Mouse (Mus musculus) 3T3-L1 (cell line): Measurements from ENCODE around the gene Lrrc23.

Source experiments
- DNase-seq: peaks from one replicate; pipeline ENCODE4 v3.0.0-alpha.2; 2015; ENCODE audit warnings: low read depth, low spot score

The Lrrc23 gene

DNA sequence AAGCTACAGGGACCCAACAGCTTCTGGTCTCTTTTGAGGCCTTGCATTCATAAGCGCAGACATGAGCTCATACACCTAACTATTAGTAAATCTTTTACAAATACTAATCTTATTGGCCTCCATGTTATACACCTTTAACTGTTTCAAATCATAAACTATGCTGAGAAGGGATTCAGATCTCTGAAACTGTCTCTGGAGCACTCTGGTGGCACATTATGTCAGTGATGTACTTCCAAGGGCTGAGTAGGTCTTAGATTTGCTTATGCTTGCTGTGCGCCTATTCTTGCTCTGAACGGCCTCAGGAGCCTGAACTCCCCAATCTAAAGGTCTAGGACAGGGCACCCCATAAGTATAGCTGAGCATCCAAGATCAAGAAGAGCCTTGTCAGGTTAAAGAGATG is 37.7 kb downstream of the Lrrc23 start:
- peak; percentile 38 for DNase-seq

DNA sequence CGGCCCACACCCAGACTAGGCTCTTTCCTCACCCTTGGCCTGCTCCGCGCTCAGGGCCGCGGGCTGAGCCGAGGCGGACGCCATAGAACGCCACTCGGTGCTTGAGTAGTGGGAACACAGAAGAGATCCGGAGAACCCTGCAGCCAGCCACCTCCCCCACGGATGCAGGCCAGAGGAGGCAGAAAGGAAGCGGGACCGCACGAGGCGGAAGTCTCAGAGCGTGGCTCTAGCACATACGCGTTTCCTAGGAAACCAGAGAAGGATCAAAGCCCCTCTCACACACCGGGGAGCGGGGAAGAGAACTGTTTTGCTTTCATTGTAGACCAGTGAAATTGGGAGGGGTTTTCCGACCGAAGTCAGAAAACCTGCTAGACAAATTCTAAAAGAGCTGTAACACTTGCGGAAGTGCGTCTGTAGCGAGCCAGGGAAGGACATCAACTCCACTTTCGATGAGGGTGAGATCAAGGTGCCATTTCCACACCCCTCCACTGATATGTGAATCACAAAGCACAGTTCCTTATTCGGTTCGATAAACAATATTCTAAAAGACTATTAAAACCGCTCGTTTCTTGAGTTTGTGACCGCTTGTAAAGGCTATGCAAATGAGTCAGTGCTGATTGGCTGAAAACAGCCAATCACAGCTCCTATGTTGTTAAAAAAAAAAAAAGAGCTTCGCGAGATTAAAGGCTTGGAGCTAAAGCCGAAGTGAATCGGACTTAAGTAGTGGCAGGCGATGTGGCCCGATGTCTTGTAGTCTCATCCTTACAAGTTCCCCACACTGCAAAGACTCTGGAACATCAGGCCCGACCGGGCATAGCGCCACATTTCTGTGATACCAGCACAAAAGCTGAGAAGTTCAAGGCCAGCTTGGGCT is 38.4 kb downstream of the Lrrc23 start, which contains the start of gene Grcc10:
Grcc10 (minus strand) TSS at position 487 of the 874 bp plus-strand sequence.
- peak; percentile 99 for DNase-seq

DNA sequence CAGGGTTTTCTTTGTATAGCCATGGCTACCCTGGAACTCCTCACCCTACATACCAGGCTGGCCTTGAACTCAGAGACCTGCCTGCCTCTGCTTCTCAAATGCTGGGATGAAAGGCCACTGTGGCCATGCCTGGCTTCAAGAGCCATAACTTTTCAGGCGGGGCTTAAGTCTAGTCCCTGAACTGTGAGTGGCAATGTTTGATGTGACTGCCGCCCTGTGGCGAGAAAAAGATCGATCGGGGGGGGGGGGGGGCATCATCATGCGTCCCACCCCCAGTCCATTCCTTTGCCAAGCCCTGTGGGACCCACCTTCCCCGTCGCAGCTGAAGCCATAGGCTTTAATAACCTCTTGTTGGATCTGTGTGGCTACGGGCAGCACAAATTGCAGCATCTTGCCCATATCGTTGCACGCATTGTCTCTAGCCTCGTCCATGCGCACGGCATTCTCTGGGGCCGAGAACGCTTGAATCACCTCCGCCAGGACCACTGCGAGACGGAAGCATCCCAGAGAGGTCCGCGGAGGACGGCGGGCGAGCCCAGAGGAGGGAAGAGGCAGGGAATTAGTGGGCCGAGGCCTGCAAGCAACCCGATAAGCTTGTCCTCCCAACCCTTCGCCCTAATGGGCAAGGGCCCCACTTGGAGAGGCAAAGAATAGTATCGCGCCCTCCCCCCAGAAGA is 39.2 kb downstream of the Lrrc23 start:
- DNase-seq, result peak; percentile 87

DNA sequence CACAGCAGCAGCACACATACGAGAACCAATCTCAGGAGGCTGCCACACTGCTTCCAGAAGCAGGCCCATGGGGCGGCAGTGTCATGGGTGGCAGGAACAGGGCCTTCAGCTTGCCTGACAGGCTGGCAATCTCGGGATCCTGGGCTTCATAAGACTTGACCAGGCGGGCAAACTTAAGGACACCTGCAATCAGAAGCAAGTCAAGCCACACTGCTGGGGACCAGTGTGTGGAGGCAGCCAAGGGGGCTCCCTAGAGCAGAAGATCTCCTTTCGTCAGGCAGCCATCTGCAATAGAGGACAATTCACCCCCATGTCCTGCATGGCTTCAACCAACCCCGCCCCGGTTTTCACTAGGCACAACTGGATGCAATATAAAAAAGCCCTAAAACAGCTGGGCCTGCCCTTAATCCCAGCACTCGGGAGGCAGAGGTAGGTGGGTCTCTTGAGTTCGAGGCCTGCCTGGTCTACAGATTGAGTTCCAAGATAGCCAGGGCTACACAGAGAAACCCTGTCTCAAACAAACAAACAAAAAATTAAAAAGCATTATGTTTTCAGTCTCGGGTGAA is 40.2 kb downstream of the Lrrc23 start:
- DNase-seq, result no peak

DNA sequence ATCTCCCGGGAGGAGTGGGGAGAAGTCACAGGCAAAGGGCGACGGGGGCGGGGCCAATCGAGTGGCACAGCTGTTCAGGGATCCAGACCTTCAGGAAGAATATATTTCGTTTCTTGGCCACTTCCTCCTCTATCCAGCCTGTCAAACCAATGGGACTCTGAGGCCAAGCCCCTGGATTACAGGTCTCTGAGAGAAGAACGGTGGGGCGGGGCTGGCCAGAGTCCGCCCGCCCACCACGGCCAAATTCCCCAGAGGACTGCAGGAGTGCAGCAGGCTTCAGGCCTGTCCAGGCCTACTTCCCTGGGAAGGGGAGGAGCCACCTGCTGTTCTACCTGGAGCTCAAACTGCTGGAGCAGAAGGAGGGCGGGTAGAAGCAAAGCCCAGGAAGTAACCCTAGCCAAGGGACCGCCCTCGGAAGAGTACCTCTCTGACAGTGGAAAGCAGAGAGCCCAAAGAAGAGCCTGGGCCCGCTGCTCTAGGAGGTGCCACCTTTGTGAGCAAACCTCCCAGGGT is 41.0 kb downstream of the Lrrc23 start, which contains the start of gene Ptpn6:
Ptpn6 (minus strand) TSS at position 204 of the 513 bp plus-strand sequence.
- peak; percentile 38 for DNase-seq

DNA sequence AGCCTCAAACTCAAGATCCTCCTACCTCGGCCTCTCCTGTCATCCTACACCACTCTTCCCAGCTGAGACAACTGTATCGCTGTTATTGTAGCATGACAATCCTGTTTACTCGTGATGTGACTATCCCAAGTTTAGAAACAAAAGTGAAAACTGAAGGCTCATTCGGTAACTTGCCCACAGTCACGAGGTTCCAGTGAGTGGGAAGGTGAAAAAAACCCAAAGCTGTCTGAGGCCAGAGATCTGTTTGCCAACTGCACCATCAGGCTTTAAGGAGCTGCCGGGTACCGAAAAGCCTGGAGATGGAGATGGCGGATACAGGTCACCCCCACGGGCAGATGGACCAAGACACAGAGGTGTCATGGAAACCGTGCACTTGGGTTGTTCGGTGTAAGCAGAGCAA is 42.5 kb downstream of the Lrrc23 start:
- DNase-seq, result no peak

DNA sequence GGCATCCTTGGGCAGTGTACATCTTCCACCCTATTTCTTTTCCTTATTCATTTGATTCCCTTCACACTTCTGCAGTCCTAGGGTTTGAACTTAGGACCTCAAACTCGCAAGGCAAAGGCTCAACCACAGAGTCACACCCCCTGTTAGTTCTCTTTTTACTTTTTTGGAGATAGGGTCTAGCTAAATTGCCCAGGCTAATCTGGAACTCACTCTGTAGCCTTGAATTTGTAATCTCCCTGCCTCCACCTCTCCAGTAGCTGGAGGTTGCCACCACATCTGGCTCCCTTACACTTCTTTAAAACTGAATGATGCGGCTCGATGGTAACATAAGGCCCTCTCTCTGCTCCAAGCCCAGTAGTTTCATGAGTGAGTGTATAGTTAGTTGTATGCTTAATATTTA is 45.1 kb downstream of the Lrrc23 start:
- no peak for DNase-seq

DNA sequence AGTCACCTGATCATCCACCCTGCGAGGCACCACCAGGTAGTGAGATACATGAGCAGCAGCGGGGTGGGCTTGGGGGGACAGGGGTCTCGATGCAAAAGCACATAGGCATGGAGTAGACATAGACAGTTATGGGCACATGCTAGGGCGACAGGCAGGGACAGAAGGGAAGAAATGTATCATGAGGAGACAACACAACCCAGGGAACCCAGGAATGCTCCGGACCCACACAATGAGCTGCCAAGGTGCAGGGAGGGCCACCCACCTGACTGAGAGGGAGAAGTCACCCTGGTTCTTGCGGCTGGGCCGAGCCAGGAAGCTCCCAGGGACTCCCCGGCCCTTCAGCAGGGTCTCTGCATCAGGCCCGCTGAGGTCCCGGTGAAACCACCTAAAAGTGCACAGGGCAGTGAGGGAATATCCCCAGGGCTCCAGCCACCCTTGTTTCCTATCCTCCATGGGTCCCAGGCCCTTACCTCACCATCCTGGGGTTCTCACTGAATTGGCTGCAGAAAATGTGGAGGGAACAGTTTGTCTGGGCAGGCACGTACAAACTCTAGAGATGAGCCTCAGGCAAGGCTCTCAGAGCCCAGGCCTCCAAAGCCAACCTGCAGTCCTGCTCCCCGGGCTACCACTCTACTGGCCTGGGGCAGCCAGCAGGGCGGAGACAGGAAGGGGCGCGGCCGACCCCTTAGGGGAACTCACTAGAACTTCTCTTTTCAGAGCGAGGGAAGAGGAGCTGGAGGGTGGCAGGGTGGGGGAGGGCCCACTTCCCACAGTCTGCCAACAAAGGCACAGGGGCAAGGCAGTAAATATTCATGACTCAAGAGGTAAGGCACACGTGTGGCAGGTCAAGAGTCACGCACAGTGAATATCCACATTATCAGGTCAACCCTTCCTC is 46.8 kb downstream of the Lrrc23 start:
- DNase-seq, result no peak

DNA sequence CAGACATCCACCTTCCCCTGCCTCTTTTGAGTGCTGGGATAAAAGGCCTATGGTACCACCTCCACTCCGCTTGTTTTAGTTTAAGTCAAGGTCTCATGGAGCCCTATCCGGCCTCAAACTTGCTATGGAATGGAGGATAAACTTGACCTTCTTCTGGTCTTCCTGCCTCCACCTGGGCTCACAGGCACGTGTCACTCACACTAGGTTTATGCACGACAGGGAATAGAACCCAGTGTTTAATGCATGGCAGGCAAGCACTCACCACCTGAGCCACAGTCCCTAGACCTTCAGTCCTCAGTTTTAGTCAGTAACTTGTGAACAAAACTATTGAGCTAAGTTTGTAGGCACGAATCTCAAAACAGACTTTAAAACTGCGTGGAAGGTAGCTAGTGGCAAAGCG is 48.5 kb downstream of the Lrrc23 start:
- no peak for DNase-seq

DNA sequence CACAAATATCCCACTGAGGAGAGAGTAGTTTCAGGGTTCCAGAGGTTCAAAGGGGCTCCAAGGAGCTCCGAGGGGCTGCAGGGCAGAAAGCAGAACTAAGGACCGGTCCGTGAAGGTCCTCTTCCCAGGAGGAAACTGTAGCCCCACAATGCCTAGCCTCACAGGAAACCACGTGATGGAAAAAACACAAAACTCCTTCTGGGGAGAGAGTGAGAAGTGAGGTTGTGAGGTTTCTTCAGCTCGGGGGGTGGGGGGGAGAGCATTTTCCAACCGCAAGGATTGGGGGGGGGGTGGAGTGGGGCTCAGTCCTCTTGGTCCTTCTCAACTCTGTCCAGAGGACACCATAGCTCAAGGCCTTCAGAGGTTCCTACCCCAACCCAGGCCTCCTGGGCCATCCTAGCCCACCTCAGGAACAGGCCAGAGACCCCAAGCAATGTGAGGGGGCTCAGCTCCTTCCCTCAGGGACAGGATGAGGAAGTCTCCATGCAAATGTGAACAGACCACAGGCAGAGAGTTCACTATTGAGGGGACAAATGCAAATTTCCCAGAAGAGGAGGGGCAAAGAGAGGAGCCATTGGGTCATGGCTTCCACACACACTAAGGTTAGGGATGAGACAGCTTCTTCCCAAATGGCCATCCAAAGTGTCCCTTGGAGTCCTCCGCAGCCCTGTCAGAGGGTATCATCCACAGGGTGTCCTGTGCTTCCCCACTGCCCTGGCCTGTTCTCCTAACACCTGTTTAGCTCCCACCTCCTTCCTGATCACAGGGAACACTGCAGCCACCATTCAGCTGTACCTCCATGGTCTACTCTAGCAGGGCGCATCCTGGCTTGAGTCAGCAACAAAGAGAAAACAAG is 49.4 kb downstream of the Lrrc23 start:
- DNase-seq, result no peak

DNA sequence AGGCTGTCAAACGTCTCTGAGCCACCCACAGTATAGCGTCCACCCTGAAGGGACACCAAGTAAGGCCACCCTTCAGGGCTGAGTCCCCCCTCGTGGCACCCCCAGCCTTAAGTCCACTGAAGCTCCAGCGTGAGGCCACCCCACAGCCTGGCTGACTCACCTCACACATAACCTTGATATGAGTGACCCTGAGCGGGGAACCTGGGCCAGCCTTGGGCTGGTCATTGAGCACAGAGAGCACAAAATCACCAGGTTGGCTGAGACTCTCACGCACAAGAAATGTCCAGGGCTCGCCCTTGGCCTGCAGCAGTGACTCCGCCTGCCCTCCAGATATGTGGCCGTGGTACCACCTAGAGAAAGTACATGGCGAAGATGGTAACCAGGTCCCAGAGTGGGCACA is 50.9 kb downstream of the Lrrc23 start:
- no peak for DNase-seq

DNA sequence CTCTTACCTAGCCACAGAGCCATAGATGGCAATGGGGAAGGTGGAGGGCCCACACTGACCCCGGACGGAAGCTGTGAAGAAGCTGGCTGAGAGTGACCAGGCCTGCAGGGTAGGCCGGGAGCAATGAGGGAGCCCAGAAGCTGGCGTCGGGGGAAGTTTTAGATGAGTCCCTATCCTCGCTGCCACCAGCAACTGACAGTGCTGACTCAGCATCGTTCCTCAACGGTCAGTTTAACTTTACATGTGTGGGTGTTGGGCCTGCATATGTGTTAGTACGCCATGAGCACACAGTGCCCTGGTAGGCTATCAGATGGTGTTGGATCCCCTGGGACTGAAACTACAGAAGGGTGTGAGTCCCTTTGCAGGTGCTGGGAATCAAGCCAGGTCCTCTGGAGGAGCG is 55.1 kb downstream of the Lrrc23 start:
- DNase-seq, result no peak

DNA sequence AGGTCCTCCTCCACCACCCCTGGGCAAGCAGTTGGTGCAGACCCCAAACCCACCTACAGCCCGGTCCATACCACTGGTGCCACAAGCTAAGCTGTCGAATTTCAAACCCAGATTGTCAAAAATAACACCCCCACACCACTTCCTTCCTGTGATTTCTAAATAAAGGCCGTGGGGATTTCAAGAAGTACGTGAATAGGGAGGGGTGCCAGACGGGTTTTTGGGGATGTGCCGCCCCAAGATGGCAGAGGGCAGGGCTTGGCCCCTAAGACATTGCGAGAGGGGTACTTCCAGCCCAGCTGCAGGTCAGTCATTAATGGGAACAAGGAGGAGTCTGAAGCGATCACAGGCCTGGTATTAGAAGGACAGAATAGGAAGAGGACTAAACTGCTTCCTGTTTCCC is 56.0 kb downstream of the Lrrc23 start:
- no peak for DNase-seq

DNA sequence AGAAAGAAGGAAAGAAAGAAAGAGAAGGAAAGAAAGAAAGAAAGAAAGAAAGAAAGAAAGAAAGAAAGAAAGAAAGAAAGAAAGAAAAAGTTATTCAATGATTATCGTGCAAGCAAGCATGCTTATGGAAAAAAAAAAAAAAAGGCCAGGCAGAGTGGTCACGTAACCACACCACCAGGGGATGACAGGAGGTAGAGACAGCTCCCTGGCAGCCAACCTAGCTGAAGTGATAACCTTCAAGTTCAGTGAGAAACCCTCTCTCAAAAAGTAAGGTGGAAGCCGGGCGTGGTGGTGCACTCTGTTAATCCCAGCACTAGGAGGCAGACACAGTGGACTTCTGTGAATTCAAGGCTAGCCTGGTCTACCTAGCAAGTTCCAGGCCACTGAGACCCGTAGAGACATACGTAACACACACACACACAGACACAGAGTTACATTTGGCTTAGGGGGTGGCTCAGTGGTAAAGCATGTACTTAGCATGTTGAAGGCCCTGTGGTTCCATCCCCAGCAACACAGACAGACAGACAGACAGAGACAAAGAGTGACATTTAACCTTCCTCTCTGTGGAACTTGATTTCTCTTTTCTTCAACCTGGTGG is 56.6 kb downstream of the Lrrc23 start:
- no peak for DNase-seq

DNA sequence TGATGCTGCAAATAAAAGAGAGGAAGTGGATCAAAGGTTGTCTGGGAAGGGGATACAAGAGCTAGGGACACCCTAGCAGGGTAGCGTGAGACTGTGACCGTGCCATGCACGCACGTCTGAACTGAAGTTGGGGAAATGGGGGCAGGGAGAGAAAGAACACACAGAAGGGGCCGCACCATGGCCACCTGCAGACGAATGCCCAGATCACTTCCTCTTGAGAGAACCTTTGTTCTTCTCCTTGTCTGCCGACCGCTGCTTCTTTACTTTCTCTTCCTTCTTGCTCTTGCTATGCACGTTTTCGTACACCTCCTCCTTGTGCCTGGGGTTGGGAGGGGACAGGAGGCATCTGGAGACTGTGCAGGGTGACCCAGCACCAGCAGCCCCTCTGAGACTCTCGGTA is 58.6 kb downstream of the Lrrc23 start:
- DNase-seq, result no peak
